Mouse (Mus musculus) liver, postnatal 0 days (tissue): ENCODE measurements around the gene Ctdsp1. TPM values are rescaled to one million over a fixed set of nuclear protein-coding genes. Genes with fewer than 3 reads are reported as not detected.
A peak's percentile ranks its signal among the peaks of the same experiment; 100 is the strongest.

Experiments
- ATAC-seq: fragments of 200-750 bp; cut with Nextera tagmentation; 2 replicates; pipeline ENCODE4 v1.8.0; 2017; ENCODE audit warnings: mild to moderate bottlenecking, moderate library complexity
- DNase-seq: peaks from one replicate; pipeline ENCODE4 v3.0.0-alpha.2; 2016
- H3K27ac ChIP-seq: fragments of 300-500 bp; sonication (generic); 2 replicates; pipeline ENCODE4 v1.5.1; 2014; ENCODE audit warnings: antibody characterized with exemption, moderate library complexity, mild to moderate bottlenecking, low read depth
- H3K27me3 ChIP-seq: fragments of 300-500 bp; sonication (generic); 2 replicates; pipeline ENCODE4 v1.6.1; 2014; ENCODE audit warnings: low read length, control low read depth, mixed read lengths; ENCODE audit not compliant: insufficient read depth
- H3K36me3 ChIP-seq: fragments of 300-500 bp; sonication (generic); replicated peaks from 2 replicates; pipeline ENCODE4 v1.6.1; 2014; ENCODE audit warnings: mild to moderate bottlenecking, control low read depth, low read length, moderate library complexity, mixed read lengths; ENCODE audit not compliant: insufficient read depth
- H3K4me1 ChIP-seq: fragments of 300-500 bp; sonication (generic); 2 replicates; pipeline ENCODE4 v1.6.1; 2014; ENCODE audit warnings: antibody characterized with exemption, mild to moderate bottlenecking, control low read depth; ENCODE audit not compliant: insufficient read depth
- H3K4me2 ChIP-seq: fragments of 300-500 bp; sonication (generic); 2 replicates; pipeline ENCODE4 v1.6.1; 2014; ENCODE audit warnings: low read depth, mild to moderate bottlenecking, low read length, moderate library complexity, mixed read lengths
- H3K4me3 ChIP-seq: fragments of 300-500 bp; sonication (generic); 2 replicates; pipeline ENCODE4 v1.5.1; 2014; ENCODE audit warnings: low read depth, low read length
- H3K9ac ChIP-seq: fragments of 300-500 bp; sonication (generic); replicated peaks from 2 replicates; pipeline ENCODE4 v1.6.1; 2014; ENCODE audit warnings: mild to moderate bottlenecking, moderate library complexity
- H3K9me3 ChIP-seq: fragments of 300-500 bp; sonication (generic); 2 replicates; pipeline ENCODE4 v1.6.1; 2016; ENCODE audit warnings: mild to moderate bottlenecking, control low read depth, low read length, mixed read lengths
- CTCF ChIP-seq: sonication (generic); IDR thresholded peaks from 2 replicates; pipeline ENCODE4 v1.5.1; 2016; ENCODE audit warnings: antibody characterized with exemption, low read depth
- EP300 ChIP-seq: IDR thresholded peaks from 2 replicates; pipeline ENCODE4 v1.6.1; 2016; ENCODE audit warnings: antibody characterized with exemption, low read depth, mild to moderate bottlenecking
- WGBS: fragments of 180-500 bp; shearing (Covaris S2); extraction: QIAGEN DNeasy Blood & Tissue Kit; methylation state at CpG from one replicate; pipeline ENCODE4 v1.1.7; 2014; ENCODE audit not compliant: insufficient replicate concordance; 5-methylcytosine and 5-hydroxymethylcytosine counted together
- polyA plus RNA-seq: library from polyadenylated mRNA; unstranded; fragments of >200 nt; fragmentation: Nextera tagmentation; extraction: Ambion mirVana; gene quantifications from 2 replicates; pipeline ENCODE4 v1.2.1, GENCODE M21; 2015

The Ctdsp1 gene
- polyA plus RNA-seq, 1 experiment from 2014 or later: 40.4 TPM

- H3K27me3 ChIP-seq: no peaks in the 10 kb centered on the region
- no peak overlapping the region for H3K9ac ChIP-seq
- no peak overlapping the region for H3K4me3 ChIP-seq
- no peak for TF ChIP-seq CTCF
- peak; percentile 53; the same call in 1 of the 2 replicates for TF ChIP-seq EP300
- H3K36me3 ChIP-seq: no peaks in the 10 kb centered on the region
- no peak overlapping the region for H3K27ac ChIP-seq
- DNase-seq (no peak), ATAC-seq (peak; percentile 48; the same call in 1 of the 2 replicates)
- H3K9me3 ChIP-seq: no peaks in the 10 kb centered on the region
- no peak overlapping the region for H3K4me2 ChIP-seq
- no peaks in the 10 kb centered on the region for H3K4me1 ChIP-seq
- WGBS: 73% methylated on average over 5 of the region's 5 CpGs
Observed at GRCm38 (mm10) chr1:74352532-74353096, 38.7 kb upstream of the Ctdsp1 start.

- Histone ChIP-seq H3K36me3 (no peaks in the 10 kb centered on the region), H3K4me3 (no peak overlapping the region), H3K4me2 (no peak overlapping the region), H3K9me3 (no peaks in the 10 kb centered on the region), H3K27me3 (no peaks in the 10 kb centered on the region), H3K4me1 (no peaks in the 10 kb centered on the region), H3K27ac (no peak overlapping the region), H3K9ac (no peak overlapping the region)
- DNase-seq: no peak
- no peak for ATAC-seq
- TF ChIP-seq EP300 (no peak), CTCF (no peak)
- 83% methylated on average over 9 of the region's 9 CpGs for WGBS
Observed at GRCm38 (mm10) chr1:74353453-74354229, 37.7 kb upstream of the Ctdsp1 start.

GRCm38 (mm10) chr1:74357531-74357930, 33.8 kb upstream of the Ctdsp1 start:
- no peaks in the 10 kb centered on the region for H3K9me3 ChIP-seq
- no peak for TF ChIP-seq EP300
- TF ChIP-seq CTCF: no peak
- DNase-seq (no peak), ATAC-seq (no peak)
- no peaks in the 10 kb centered on the region for H3K27me3 ChIP-seq
- no peak overlapping the region for H3K27ac ChIP-seq
- no peak overlapping the region for H3K9ac ChIP-seq
- H3K4me1 ChIP-seq: no peaks in the 10 kb centered on the region
- no peak overlapping the region for H3K4me2 ChIP-seq
- no peaks in the 10 kb centered on the region for H3K36me3 ChIP-seq
- no peak overlapping the region for H3K4me3 ChIP-seq

- Histone ChIP-seq H3K36me3 (no peaks in the 10 kb centered on the region), H3K9me3 (no peaks in the 10 kb centered on the region), H3K9ac (no peak overlapping the region), H3K27ac (no peak overlapping the region), H3K4me1 (peaks cover 3% of the 10 kb centered on the region; the same call in 1 of the 2 replicates), H3K27me3 (no peaks in the 10 kb centered on the region), H3K4me3 (no peak overlapping the region), H3K4me2 (no peak overlapping the region)
- TF ChIP-seq EP300 (no peak), CTCF (no peak)
- WGBS: 65% methylated on average over 5 of the region's 5 CpGs
- ATAC-seq: no peak
- no peak for DNase-seq
Observed at GRCm38 (mm10) chr1:74359952-74360517, 31.3 kb upstream of the Ctdsp1 start.

GRCm38 (mm10) chr1:74361812-74362211, 29.5 kb upstream of the Ctdsp1 start, which contains the start of gene Catip:
Catip (plus strand) TSS chr1:74362108.
- H3K36me3 ChIP-seq: no peaks in the 10 kb centered on the region
- H3K27ac ChIP-seq: no peak within 1 kb of the TSS
- H3K9me3 ChIP-seq: no peaks in the 10 kb centered on the region
- peaks cover 3% of the 10 kb centered on the region; the same call in 1 of the 2 replicates for H3K4me1 ChIP-seq
- H3K9ac ChIP-seq: no peak within 1 kb of the TSS
- TF ChIP-seq CTCF (peak; percentile 86), EP300 (no peak)
- WGBS: 4% methylated on average over 2 of the region's 2 CpGs
- ATAC-seq: peak; percentile 45; the same call in 1 of the 2 replicates
- H3K4me3 ChIP-seq: no peak within 1 kb of the TSS
- H3K27me3 ChIP-seq: no peaks in the 10 kb centered on the region
- DNase-seq: peak; percentile 48
- no peak within 1 kb of the TSS for H3K4me2 ChIP-seq
